Mouse (Mus musculus) activated CD4-positive, CD25-positive, alpha-beta regulatory T cell, adult 9 weeks (primary cell): ENCODE data around the gene Snrpf. TPM values are rescaled to one million over a fixed set of nuclear protein-coding genes. Genes with fewer than 3 reads are reported as not detected.

ENCODE experiments used
- polyA plus RNA-seq: library from polyadenylated mRNA; unstranded; fragments of 100-300 nt; shearing (Covaris generic); gene quantifications from one replicate; pipeline ENCODE4 v1.2.1, GENCODE M21; 2017

Gene Snrpf
- polyA plus RNA-seq = 58.7 TPM

GRCm38 (mm10) chr10:93589281-93589848, at the start of gene Snrpf:
Snrpf (minus strand) TSS chr10:93589706.

GRCm38 (mm10) chr10:93540431-93541210, 48.9 kb downstream of the Snrpf start, which contains the start of gene Ccdc38:
Ccdc38 (plus strand) TSS chr10:93540632.

DNA sequence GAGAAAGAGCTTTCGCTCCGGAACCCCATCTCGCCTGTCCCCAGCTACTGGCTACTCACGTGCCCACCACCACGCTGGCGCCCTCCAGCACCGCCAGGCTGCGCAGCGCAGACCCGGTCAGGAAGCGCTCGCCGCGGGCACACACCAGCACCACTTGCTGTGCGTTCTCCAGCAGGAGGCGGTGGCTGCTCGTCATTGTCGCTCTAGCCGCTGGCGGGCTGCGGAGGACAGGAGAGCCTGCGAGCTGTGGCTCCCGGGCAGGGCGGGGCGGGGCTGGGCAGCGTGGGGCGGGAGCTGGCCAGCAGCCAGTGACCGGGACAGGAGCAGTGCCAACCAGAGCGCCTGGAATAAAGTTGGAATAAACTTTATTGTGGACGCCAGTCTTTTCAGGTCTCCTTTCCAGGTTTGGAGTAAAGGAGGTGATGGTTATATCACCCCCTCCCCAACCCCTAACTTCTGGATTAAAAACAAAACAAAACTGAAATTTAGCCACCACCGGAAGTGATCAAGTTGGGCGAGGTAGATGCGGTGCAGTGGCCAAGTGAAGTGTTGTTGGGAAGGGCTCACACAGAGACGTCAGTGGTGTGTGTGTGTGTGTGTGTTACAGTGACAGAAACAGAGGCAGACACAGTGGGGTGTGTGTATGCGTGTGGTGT, 49.6 kb downstream of the Snrpf start, which contains the start of gene Amdhd1:
Gene Amdhd1, minus strand, starts transcription at position 259 of the 656 bp plus-strand sequence.

Other genes starting within 250 kb of the Snrpf start
- gene Lta4h, start 136.3 kb downstream of the Snrpf start, polyA plus RNA-seq = 323 TPM
- 0.34 TPM for gene Hal, start 100.9 kb downstream of the Snrpf start, polyA plus RNA-seq
- 0.71 TPM for gene Amdhd1, start 49.7 kb downstream of the Snrpf start, polyA plus RNA-seq
- 3.2 TPM for gene Ccdc38, start 49.1 kb downstream of the Snrpf start, polyA plus RNA-seq
- 0.82 TPM for gene Ntn4, start 51.0 kb upstream of the Snrpf start, polyA plus RNA-seq
- gene Usp44, start 241.8 kb upstream of the Snrpf start, polyA plus RNA-seq = 0.26 TPM